Mouse (Mus musculus) cerebellum, adult 2 months (tissue): ENCODE data around the gene Ppp1r13b. TPM values are rescaled to one million over a fixed set of nuclear protein-coding genes. Genes with fewer than 3 reads are reported as not detected.

Source experiments
- DNase-seq, 2 experiments: peaks; one replicate each; pipeline ENCODE4 v3.0.0; 2021
- H3K27ac ChIP-seq: fragments of 200-500 bp; 2 replicates; pipeline ENCODE4 v1.5.1; 2012; ENCODE audit warnings: low read length, control low read depth, inconsistent platforms; ENCODE audit not compliant: insufficient read depth
- H3K27me3 ChIP-seq: fragments of 200-500 bp; 2 replicates; pipeline ENCODE4 v1.6.1; 2012; ENCODE audit warnings: inconsistent platforms, mild to moderate bottlenecking, low read length, moderate library complexity; ENCODE audit not compliant: control insufficient read depth, insufficient read depth
- H3K4me1 ChIP-seq: fragments of 200-500 bp; 2 replicates; pipeline ENCODE4 v1.6.1; 2011; ENCODE audit warnings: low read length; ENCODE audit not compliant: control insufficient read depth, insufficient read depth
- H3K4me3 ChIP-seq: fragments of 200-500 bp; replicated peaks from 2 replicates; pipeline ENCODE3; 2011; ENCODE audit warnings: mild to moderate bottlenecking, low read depth, low read length, control low read depth; ENCODE audit not compliant: insufficient read depth
- CTCF ChIP-seq: fragments of 200-500 bp; IDR thresholded peaks from 2 replicates; pipeline ENCODE4 v1.5.1; 2011; ENCODE audit warnings: low read depth, mild to moderate bottlenecking, control low read depth, low read length, moderate library complexity, borderline replicate concordance; ENCODE audit not compliant: insufficient read depth
- POLR2A ChIP-seq: fragments of 200-500 bp; IDR thresholded peaks from 2 replicates; pipeline ENCODE4 v1.6.1; 2011; ENCODE audit warnings: low read length, control low read depth, borderline replicate concordance; ENCODE audit not compliant: insufficient read depth
- WGBS: fragments of 180-500 bp; shearing (Covaris S2); methylation state at CpG from one replicate; pipeline ENCODE4 v1.1.7; 2018; 5-methylcytosine and 5-hydroxymethylcytosine counted together
- polyA plus RNA-seq: library from polyadenylated mRNA; depleted of rRNA; stranded (reverse); fragments of >200 nt; gene quantifications from 2 replicates; pipeline ENCODE4 v1.2.3, GENCODE M21; 2012

The Ppp1r13b gene
- polyA plus RNA-seq, 1 experiment = 38.4 TPM

GRCm38 (mm10) chr12:111813766-111814617, 93.9 kb downstream of the Ppp1r13b start, which contains the start of the genes Xrcc3 and Zfyve21:
TSS of gene Xrcc3 (minus strand) at chr12:111813873.
TSS of gene Zfyve21 (plus strand) at chr12:111814170.
- no peaks in the 10 kb centered on the region for H3K27me3 ChIP-seq
- TF ChIP-seq CTCF (no peak), POLR2A (peak; percentile 59)
- DNase-seq = peak; percentile 97 to 100
- under 1% methylated on average over 87 of the region's 87 CpGs for WGBS
- H3K4me3 ChIP-seq = peak within 1 kb of the TSS; percentile 79
- no peak within 1 kb of the TSS for H3K27ac ChIP-seq
- peaks cover 16% of the 10 kb centered on the region for H3K4me1 ChIP-seq

- no peak for DNase-seq
- 2% methylated on average over 27 of the region's 27 CpGs for WGBS
- no peak overlapping the region for H3K27ac ChIP-seq
- TF ChIP-seq POLR2A = no peak
- TF ChIP-seq CTCF = no peak
- H3K4me3 ChIP-seq = peak overlapping the region; percentile 60
- H3K27me3 ChIP-seq = no peaks in the 10 kb centered on the region
- H3K4me1 ChIP-seq = peaks cover 16% of the 10 kb centered on the region
Measured at GRCm38 (mm10) chr12:111813111-111813765, 94.7 kb downstream of the Ppp1r13b start.

GRCm38 (mm10) chr12:111812611-111813010, 95.3 kb downstream of the Ppp1r13b start:
- no peaks in the 10 kb centered on the region for H3K27me3 ChIP-seq
- no peak overlapping the region for H3K4me3 ChIP-seq
- peaks cover 16% of the 10 kb centered on the region for H3K4me1 ChIP-seq
- H3K27ac ChIP-seq = no peak overlapping the region
- 28% methylated on average over 12 of the region's 12 CpGs for whole genome bisulfite sequencing
- DNase-seq = no peak
- TF ChIP-seq POLR2A (no peak), CTCF (no peak)

- no peak for DNase-seq
- Histone ChIP-seq H3K27me3 (no peaks in the 10 kb centered on the region), H3K4me3 (no peak overlapping the region), H3K27ac (no peak overlapping the region), H3K4me1 (peaks cover 16% of the 10 kb centered on the region)
- TF ChIP-seq CTCF (no peak), POLR2A (no peak)
- WGBS = 77% methylated on average over 13 of the region's 13 CpGs
Measured at GRCm38 (mm10) chr12:111812075-111812474, 95.8 kb downstream of the Ppp1r13b start.

- no peaks in the 10 kb centered on the region for H3K27me3 ChIP-seq
Measured at GRCm38 (mm10) chr12:111809762-111810161, 98.1 kb downstream of the Ppp1r13b start.

GRCm38 (mm10) chr12:111808775-111809174, 99.1 kb downstream of the Ppp1r13b start:
- TF ChIP-seq POLR2A (no peak), CTCF (no peak)
- Histone ChIP-seq H3K27ac (0 out of 2 replicates have a peak overlapping the region, but pooled peaks have one; percentile 19), H3K4me1 (peaks cover 10% of the 10 kb centered on the region; the same call in 1 of the 2 replicates), H3K27me3 (no peaks in the 10 kb centered on the region), H3K4me3 (no peak overlapping the region)
- no peak for DNase-seq
- 80% methylated on average over 6 of the region's 6 CpGs for WGBS

More at GRCm38 (mm10) chr12:111809762-111810161, 98.1 kb downstream of the Ppp1r13b start:
- Histone ChIP-seq H3K27ac (peak overlapping the region; percentile 20; the same call in 1 of the 2 replicates), H3K4me1 (peaks cover 10% of the 10 kb centered on the region; the same call in 1 of the 2 replicates), H3K4me3 (no peak overlapping the region)
- peak; percentile 75 to 81 for DNase-seq
- no peak for TF ChIP-seq POLR2A
- 0 out of 2 replicates have a peak, but pooled peaks have one; percentile 11 for TF ChIP-seq CTCF
- 4% methylated on average over 9 of the region's 9 CpGs for WGBS

- no peaks in the 10 kb centered on the region; the same call in 1 of the 2 replicates for H3K4me1 ChIP-seq
- 64% methylated on average over 5 of the region's 5 CpGs for WGBS
- H3K4me3 ChIP-seq = no peak overlapping the region
- no peak for TF ChIP-seq CTCF
- no peak for TF ChIP-seq POLR2A
- H3K27ac ChIP-seq = no peak overlapping the region
- H3K27me3 ChIP-seq = no peaks in the 10 kb centered on the region
- peak in 1 of 2 experiments; percentile 17 for DNase-seq
Measured at GRCm38 (mm10) chr12:111803538-111803937, 104.4 kb downstream of the Ppp1r13b start.

GRCm38 (mm10) chr12:111800459-111801183, 107.3 kb downstream of the Ppp1r13b start:
- H3K27ac ChIP-seq = no peak overlapping the region
- TF ChIP-seq POLR2A = no peak
- TF ChIP-seq CTCF = no peak
- no peak for DNase-seq
- H3K4me1 ChIP-seq = peaks cover 6% of the 10 kb centered on the region; the same call in 1 of the 2 replicates
- no peaks in the 10 kb centered on the region for H3K27me3 ChIP-seq
- WGBS = 31% methylated on average over 10 of the region's 10 CpGs
- H3K4me3 ChIP-seq = no peak overlapping the region
